Mouse (Mus musculus) forebrain, embryonic 12.5 days (tissue): ENCODE measurements at regions not wholly inside any gene's neighbourhood (a gene's known extent, or its start where the extent isn't known, plus 50 kb on each side); places are given as distances from the start of the nearest gene placed in this dataset.

Experiments
- ATAC-seq: fragments of 200-750 bp; cut with Nextera tagmentation; 2 replicates; pipeline ENCODE4 v1.8.0; 2017; ENCODE audit warnings: moderate TSS enrichment; ENCODE audit not compliant: low FRiP score
- H3K27ac ChIP-seq: fragments of 300-500 bp; sonication (generic); 2 replicates; pipeline ENCODE4 v1.5.1; 2016; ENCODE audit warnings: mild to moderate bottlenecking
- H3K27me3 ChIP-seq: fragments of 300-500 bp; sonication (generic); 2 replicates; pipeline ENCODE4 v1.6.1; 2016; ENCODE audit warnings: mild to moderate bottlenecking
- H3K36me3 ChIP-seq: fragments of 300-500 bp; sonication (generic); replicated peaks from 2 replicates; pipeline ENCODE4 v1.6.1; 2016; ENCODE audit warnings: mild to moderate bottlenecking
- H3K4me1 ChIP-seq: fragments of 300-500 bp; sonication (generic); 2 replicates; pipeline ENCODE4 v1.6.1; 2016
- H3K4me2 ChIP-seq: fragments of 300-500 bp; sonication (generic); 2 replicates; pipeline ENCODE4 v1.6.1; 2016; ENCODE audit warnings: mild to moderate bottlenecking, moderate library complexity
- H3K4me3 ChIP-seq: fragments of 300-500 bp; sonication (generic); replicated peaks from 2 replicates; pipeline ENCODE4 v1.5.1; 2016; ENCODE audit warnings: mild to moderate bottlenecking
- H3K9ac ChIP-seq: fragments of 300-500 bp; sonication (generic); 2 replicates; pipeline ENCODE4 v1.6.1; 2016; ENCODE audit warnings: mild to moderate bottlenecking
- H3K9me3 ChIP-seq: fragments of 300-500 bp; sonication (generic); 2 replicates; pipeline ENCODE4 v1.6.1; 2016
- WGBS: fragments of 180-500 bp; shearing (Covaris S2); methylation state at CpG from one replicate; pipeline ENCODE4 v1.1.7; 2016; 5-methylcytosine and 5-hydroxymethylcytosine counted together

DNA sequence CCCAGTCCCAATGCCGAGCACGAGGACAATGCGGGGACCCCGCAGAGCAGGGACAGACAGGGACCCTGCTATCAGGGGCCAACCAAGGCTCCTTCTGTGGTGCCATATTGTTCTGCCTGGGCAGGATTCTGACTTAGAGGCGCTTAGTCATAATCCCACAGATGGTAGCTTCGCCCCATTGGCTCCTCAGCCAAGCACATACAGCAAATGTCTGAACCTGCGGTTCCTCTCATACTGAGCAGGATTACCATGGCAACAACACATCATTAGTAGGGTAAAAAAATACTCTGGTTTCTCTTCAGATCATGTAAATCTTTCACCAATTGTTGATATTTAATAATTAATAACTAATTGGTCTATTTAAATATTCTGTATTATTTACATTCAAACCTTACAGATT, 2140.3 kb upstream of the Cdh20 start:
- Histone ChIP-seq H3K9me3 (no peaks in the 10 kb centered on the region), H3K4me2 (no peak overlapping the region), H3K27me3 (no peaks in the 10 kb centered on the region), H3K36me3 (no peaks in the 10 kb centered on the region), H3K9ac (no peak overlapping the region), H3K27ac (no peak overlapping the region), H3K4me3 (no peak overlapping the region), H3K4me1 (no peaks in the 10 kb centered on the region)
- 83% methylated on average over 7 of the region's 7 CpGs for WGBS
- peak; percentile 100 for ATAC-seq

GRCm38 (mm10) chr1:102644379-102644778, 2123.9 kb upstream of the Cdh20 start:
- Histone ChIP-seq H3K27me3 (no peaks in the 10 kb centered on the region), H3K4me3 (no peak overlapping the region), H3K9me3 (no peaks in the 10 kb centered on the region), H3K27ac (no peak overlapping the region), H3K4me1 (no peaks in the 10 kb centered on the region), H3K36me3 (no peaks in the 10 kb centered on the region), H3K9ac (no peak overlapping the region), H3K4me2 (no peak overlapping the region)
- WGBS, result 65% methylated on average over 1 of the region's 1 CpGs
- ATAC-seq, result no peak

DNA sequence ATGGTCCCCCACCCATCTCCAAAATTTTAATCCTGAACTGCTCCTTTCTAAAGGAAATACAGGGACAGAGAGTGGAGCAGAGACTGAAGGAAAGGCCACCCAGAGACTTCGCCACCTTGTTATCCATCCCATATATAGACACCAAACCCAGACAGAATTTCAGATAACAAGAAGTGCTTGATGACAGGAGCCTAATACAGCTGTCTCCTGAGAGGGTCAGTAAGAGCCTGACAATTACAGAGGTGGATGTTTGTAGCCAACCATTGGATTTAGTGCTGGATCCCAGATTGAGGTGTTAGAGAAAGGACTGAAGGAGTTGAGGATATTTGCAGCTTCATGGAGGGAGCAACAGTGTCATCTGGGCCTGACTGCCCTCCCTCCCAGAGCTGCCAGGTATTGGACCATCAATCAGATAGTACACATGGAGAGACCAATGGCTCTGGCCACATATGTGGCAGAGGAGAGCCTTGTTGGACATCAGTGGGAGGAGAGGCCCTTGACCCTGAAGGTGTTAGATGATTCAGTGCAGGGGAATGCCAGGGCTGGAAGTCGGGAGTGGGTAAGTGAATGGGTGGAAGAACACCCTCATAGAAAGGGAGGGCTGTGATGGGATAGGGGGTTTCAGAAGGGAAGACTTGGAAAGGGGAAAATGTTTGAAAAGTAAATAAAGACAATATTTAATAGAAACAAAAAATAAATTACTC, 2080.8 kb upstream of the Cdh20 start:
- no peak overlapping the region for H3K9ac ChIP-seq
- no peak overlapping the region for H3K4me2 ChIP-seq
- no peak overlapping the region for H3K27ac ChIP-seq
- no peaks in the 10 kb centered on the region for H3K27me3 ChIP-seq
- H3K4me1 ChIP-seq, result no peaks in the 10 kb centered on the region
- no peaks in the 10 kb centered on the region for H3K9me3 ChIP-seq
- H3K4me3 ChIP-seq, result no peak overlapping the region
- H3K36me3 ChIP-seq, result no peaks in the 10 kb centered on the region
- 97% methylated on average over 2 of the region's 2 CpGs for WGBS
- ATAC-seq, result no peak

GRCm38 (mm10) chr1:102716459-102716858, 2051.9 kb upstream of the Cdh20 start:
- no peak for ATAC-seq
- no peaks in the 10 kb centered on the region for H3K9me3 ChIP-seq
- H3K4me1 ChIP-seq, result no peaks in the 10 kb centered on the region
- no peak overlapping the region for H3K4me3 ChIP-seq
- no peak overlapping the region for H3K9ac ChIP-seq
- no peaks in the 10 kb centered on the region for H3K27me3 ChIP-seq
- H3K4me2 ChIP-seq, result no peak overlapping the region
- 88% methylated on average over 2 of the region's 2 CpGs for WGBS
- no peak overlapping the region for H3K27ac ChIP-seq
- no peaks in the 10 kb centered on the region for H3K36me3 ChIP-seq

GRCm38 (mm10) chr1:102733991-102734390, 2034.3 kb upstream of the Cdh20 start:
- no peak overlapping the region for H3K4me3 ChIP-seq
- H3K27ac ChIP-seq, result no peak overlapping the region
- H3K4me2 ChIP-seq, result no peak overlapping the region
- no peaks in the 10 kb centered on the region for H3K9me3 ChIP-seq
- H3K9ac ChIP-seq, result no peak overlapping the region
- no peaks in the 10 kb centered on the region for H3K4me1 ChIP-seq
- ATAC-seq, result no peak
- WGBS, result 97% methylated on average over 1 of the region's 1 CpGs
- no peaks in the 10 kb centered on the region for H3K27me3 ChIP-seq
- no peaks in the 10 kb centered on the region for H3K36me3 ChIP-seq

DNA sequence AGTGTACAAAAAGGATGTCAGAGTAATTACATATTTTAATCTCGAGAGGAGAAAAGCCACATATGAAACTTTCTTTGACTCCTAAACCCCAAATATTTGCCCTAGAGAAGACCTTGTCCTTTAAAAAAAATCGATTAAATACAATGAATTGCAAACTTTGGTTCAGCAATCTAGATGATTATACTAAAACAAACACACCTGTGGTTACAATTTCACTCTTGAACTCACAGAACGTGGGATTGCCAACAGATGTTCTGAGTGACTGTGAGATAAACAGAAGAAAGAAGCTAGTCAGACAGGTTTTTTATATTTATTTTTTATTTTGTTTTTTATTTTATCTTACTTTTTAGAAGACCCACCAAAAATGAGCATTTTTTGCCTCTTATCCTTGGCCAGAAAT, 2032.9 kb upstream of the Cdh20 start:
- Histone ChIP-seq H3K4me3 (no peak overlapping the region), H3K4me2 (no peak overlapping the region), H3K27ac (no peak overlapping the region), H3K27me3 (no peaks in the 10 kb centered on the region), H3K9me3 (no peaks in the 10 kb centered on the region), H3K4me1 (no peaks in the 10 kb centered on the region), H3K36me3 (no peaks in the 10 kb centered on the region), H3K9ac (no peak overlapping the region)
- 78% methylated on average over 3 of the region's 3 CpGs for WGBS
- ATAC-seq, result no peak

DNA sequence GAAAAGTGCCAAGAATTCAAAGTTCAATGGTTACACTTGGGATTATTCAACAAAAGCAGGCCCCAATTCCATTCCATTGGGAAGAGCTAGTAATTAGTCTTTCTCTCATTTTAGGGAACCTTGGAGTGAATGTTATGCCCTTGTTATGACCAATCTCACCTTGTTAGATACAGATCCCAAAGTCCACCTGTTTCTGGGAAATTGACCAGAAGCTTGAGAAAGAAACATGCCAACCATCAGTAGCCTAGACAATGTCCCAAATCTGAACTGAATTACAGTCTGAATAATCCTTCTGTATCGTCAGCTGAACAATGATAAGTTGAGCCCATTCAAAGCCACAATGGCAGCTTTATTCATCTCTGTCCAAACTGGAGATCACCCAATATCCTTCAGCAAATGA, 2010.4 kb upstream of the Cdh20 start:
- H3K4me3 ChIP-seq, result no peak overlapping the region
- H3K4me1 ChIP-seq, result no peaks in the 10 kb centered on the region
- no peaks in the 10 kb centered on the region for H3K27me3 ChIP-seq
- no peak for ATAC-seq
- H3K4me2 ChIP-seq, result no peak overlapping the region
- H3K27ac ChIP-seq, result no peak overlapping the region
- H3K36me3 ChIP-seq, result no peaks in the 10 kb centered on the region
- WGBS, result 62% methylated on average over 1 of the region's 1 CpGs
- H3K9ac ChIP-seq, result no peak overlapping the region
- no peaks in the 10 kb centered on the region for H3K9me3 ChIP-seq
